Mouse (Mus musculus) ES-CJ7 (cell line): ENCODE measurements around the gene Cd34.

Experiments used
- DNase-seq: peaks from one replicate; pipeline ENCODE4 v3.0.0; 2011; ENCODE audit warnings: low read depth, low spot score

Gene Cd34

GRCm38 (mm10) chr1:195006267-195006666 is 67.6 kb downstream of the Cd34 start:
- no peak for DNase-seq
